Mouse (Mus musculus) forebrain, embryonic 14.5 days (tissue): ENCODE results near the gene Rsph1. TPM values are rescaled to one million over a fixed set of nuclear protein-coding genes. Genes with fewer than 3 reads are reported as not detected.
"Not testable (repeated sequence)": the region's sequence is repeated elsewhere in the genome, so short reads cannot be mapped to it uniquely, and the experiment has no call there.

Experiments
- ATAC-seq: fragments of 200-750 bp; cut with Nextera tagmentation; 2 replicates; pipeline ENCODE4 v1.8.0; 2017; ENCODE audit warnings: mild to moderate bottlenecking, moderate library complexity
- DNase-seq: peaks from one replicate; pipeline ENCODE4 v3.0.0-alpha.2; 2015; ENCODE audit warnings: low spot score
- H3K27ac ChIP-seq: fragments of 300-500 bp; sonication (generic); 2 replicates; pipeline ENCODE4 v1.5.1; 2014; ENCODE audit warnings: low read depth, mild to moderate bottlenecking, control low read depth, low read length, moderate library complexity
- H3K27me3 ChIP-seq: fragments of 300-500 bp; sonication (generic); replicated peaks from 2 replicates; pipeline ENCODE4 v1.6.1; 2014; ENCODE audit warnings: low read length, control low read depth, mixed read lengths; ENCODE audit not compliant: control insufficient read depth, insufficient read depth
- H3K36me3 ChIP-seq: fragments of 300-500 bp; sonication (generic); 2 replicates; pipeline ENCODE4 v1.6.1; 2014; ENCODE audit warnings: low read length, control low read depth; ENCODE audit not compliant: control insufficient read depth, insufficient read depth
- H3K4me1 ChIP-seq: fragments of 300-500 bp; sonication (generic); 2 replicates; pipeline ENCODE4 v1.6.1; 2014; ENCODE audit warnings: antibody characterized with exemption, low read length, control low read depth; ENCODE audit not compliant: control insufficient read depth, insufficient read depth
- H3K4me2 ChIP-seq: fragments of 300-500 bp; sonication (generic); 2 replicates; pipeline ENCODE4 v1.6.1; 2014; ENCODE audit warnings: mild to moderate bottlenecking, control low read depth, low read length
- H3K4me3 ChIP-seq: fragments of 300-500 bp; sonication (generic); 2 replicates; pipeline ENCODE4 v1.5.1; 2014; ENCODE audit warnings: low read depth, low read length, control low read depth
- H3K9ac ChIP-seq: fragments of 300-500 bp; sonication (generic); 2 replicates; pipeline ENCODE4 v1.6.1; 2014; ENCODE audit warnings: mild to moderate bottlenecking, low read length, control low read depth, moderate library complexity
- H3K9me3 ChIP-seq: fragments of 300-500 bp; sonication (generic); replicated peaks from 2 replicates; pipeline ENCODE4 v1.6.1; 2016; ENCODE audit warnings: low read length, control low read depth, mixed read lengths; ENCODE audit not compliant: control insufficient read depth
- WGBS: fragments of 180-500 bp; shearing (Covaris S2); extraction: QIAGEN DNeasy Blood & Tissue Kit; methylation state at CpG from one replicate; pipeline ENCODE4 v1.1.7; 2014; 5-methylcytosine and 5-hydroxymethylcytosine counted together
- polyA plus RNA-seq: library from polyadenylated mRNA; unstranded; fragments of >200 nt; fragmentation: Nextera tagmentation; extraction: Ambion mirVana; gene quantifications from 2 replicates; pipeline ENCODE4 v1.2.1, GENCODE M21; 2014

The Rsph1 gene
- polyA plus RNA-seq, 1 experiment from 2014 or later, result 2.9 TPM

GRCm38 (mm10) chr17:31272416-31273165 is 4.6 kb downstream of the Rsph1 start:
- Histone ChIP-seq H3K4me3 (no peak overlapping the region), H3K27ac (no peak overlapping the region), H3K4me2 (no peak overlapping the region), H3K9me3 (no peaks in the 10 kb centered on the region), H3K9ac (no peak overlapping the region), H3K36me3 (no peaks in the 10 kb centered on the region), H3K4me1 (0 out of 2 replicates have a peak, but pooled peaks cover 2% of the 10 kb centered on the region), H3K27me3 (no peaks in the 10 kb centered on the region)
- DNase-seq, result no peak
- ATAC-seq, result no peak
- WGBS, result 90% methylated on average over 9 of the region's 9 CpGs

GRCm38 (mm10) chr17:31271136-31271851 is 5.9 kb downstream of the Rsph1 start:
- H3K4me1 ChIP-seq, result no peaks in the 10 kb centered on the region
- DNase-seq (no peak), ATAC-seq (no peak)
- no peak overlapping the region for H3K27ac ChIP-seq
- no peak overlapping the region for H3K9ac ChIP-seq
- H3K4me2 ChIP-seq, result no peak overlapping the region
- no peaks in the 10 kb centered on the region for H3K27me3 ChIP-seq
- no peaks in the 10 kb centered on the region for H3K36me3 ChIP-seq
- 64% methylated on average over 6 of the region's 7 CpGs for WGBS
- no peak overlapping the region for H3K4me3 ChIP-seq
- H3K9me3 ChIP-seq, result no peaks in the 10 kb centered on the region

- 77% methylated on average over 8 of the region's 8 CpGs for WGBS
- H3K9me3 ChIP-seq, H3K4me2 ChIP-seq, DNase-seq, H3K4me1 ChIP-seq, H3K4me3 ChIP-seq, H3K9ac ChIP-seq, H3K27ac ChIP-seq, ATAC-seq, H3K36me3 ChIP-seq, H3K27me3 ChIP-seq: not testable (repeated sequence)
These were observed 6.4 kb downstream of the Rsph1 start for GRCm38 (mm10) chr17:31270736-31271135.

GRCm38 (mm10) chr17:31270246-31270645 is 6.9 kb downstream of the Rsph1 start:
- 90% methylated on average over 4 of the region's 4 CpGs for WGBS
- H3K27ac ChIP-seq, result no peak overlapping the region
- ATAC-seq (no peak), DNase-seq (no peak)
- no peaks in the 10 kb centered on the region for H3K36me3 ChIP-seq
- no peak overlapping the region for H3K4me2 ChIP-seq
- no peaks in the 10 kb centered on the region for H3K27me3 ChIP-seq
- no peaks in the 10 kb centered on the region for H3K4me1 ChIP-seq
- H3K9ac ChIP-seq, result no peak overlapping the region
- H3K4me3 ChIP-seq, result no peak overlapping the region
- no peaks in the 10 kb centered on the region for H3K9me3 ChIP-seq

GRCm38 (mm10) chr17:31269761-31270160 is 7.4 kb downstream of the Rsph1 start:
- Histone ChIP-seq H3K36me3 (no peaks in the 10 kb centered on the region), H3K4me3 (no peak overlapping the region), H3K9me3 (no peaks in the 10 kb centered on the region), H3K27ac (no peak overlapping the region), H3K4me1 (no peaks in the 10 kb centered on the region), H3K27me3 (no peaks in the 10 kb centered on the region), H3K9ac (no peak overlapping the region), H3K4me2 (no peak overlapping the region)
- no peak for DNase-seq
- no peak for ATAC-seq
- 88% methylated on average over 2 of the region's 2 CpGs for WGBS

GRCm38 (mm10) chr17:31268016-31268415 is 9.2 kb downstream of the Rsph1 start:
- Histone ChIP-seq H3K4me2 (no peak overlapping the region), H3K9me3 (no peaks in the 10 kb centered on the region), H3K9ac (no peak overlapping the region), H3K4me1 (no peaks in the 10 kb centered on the region), H3K36me3 (no peaks in the 10 kb centered on the region), H3K27me3 (no peaks in the 10 kb centered on the region), H3K4me3 (no peak overlapping the region), H3K27ac (no peak overlapping the region)
- WGBS, result 96% methylated on average over 1 of the region's 1 CpGs
- no peak for DNase-seq
- ATAC-seq, result no peak

GRCm38 (mm10) chr17:31267603-31268002 is 9.6 kb downstream of the Rsph1 start:
- Histone ChIP-seq H3K9me3 (no peaks in the 10 kb centered on the region), H3K4me1 (no peaks in the 10 kb centered on the region), H3K27me3 (no peaks in the 10 kb centered on the region), H3K36me3 (no peaks in the 10 kb centered on the region), H3K27ac (no peak overlapping the region), H3K4me3 (no peak overlapping the region), H3K4me2 (no peak overlapping the region), H3K9ac (no peak overlapping the region)
- 82% methylated on average over 6 of the region's 6 CpGs for WGBS
- ATAC-seq (no peak), DNase-seq (no peak)

GRCm38 (mm10) chr17:31267138-31267537 is 10.0 kb downstream of the Rsph1 start:
- DNase-seq (no peak), ATAC-seq (no peak)
- H3K9ac ChIP-seq, result no peak overlapping the region
- H3K4me1 ChIP-seq, result no peaks in the 10 kb centered on the region
- H3K4me3 ChIP-seq, result no peak overlapping the region
- H3K27ac ChIP-seq, result no peak overlapping the region
- H3K9me3 ChIP-seq, result no peaks in the 10 kb centered on the region
- no peaks in the 10 kb centered on the region for H3K27me3 ChIP-seq
- H3K36me3 ChIP-seq, result no peaks in the 10 kb centered on the region
- 76% methylated on average over 4 of the region's 4 CpGs for WGBS
- H3K4me2 ChIP-seq, result no peak overlapping the region

GRCm38 (mm10) chr17:31266321-31266950 is 10.7 kb downstream of the Rsph1 start:
- no peak for DNase-seq
- H3K36me3 ChIP-seq, result no peaks in the 10 kb centered on the region
- WGBS, result 87% methylated on average over 7 of the region's 7 CpGs
- H3K4me3 ChIP-seq, result no peak overlapping the region
- no peaks in the 10 kb centered on the region for H3K9me3 ChIP-seq
- H3K27ac ChIP-seq, result no peak overlapping the region
- no peaks in the 10 kb centered on the region for H3K27me3 ChIP-seq
- H3K4me2 ChIP-seq, result no peak overlapping the region
- no peak overlapping the region for H3K9ac ChIP-seq
- ATAC-seq, result no peak
- H3K4me1 ChIP-seq, result no peaks in the 10 kb centered on the region
